Mouse (Mus musculus): Measurements from ENCODE around the gene Foxd1. TPM values are rescaled to one million over a fixed set of nuclear protein-coding genes. Genes with fewer than 3 reads are reported as not detected.

The Foxd1 gene
- total and polyA plus RNA-seq, 2 experiments from 2014 or later: not detected

- H3K27me3 ChIP-seq (ENCODE audit: control insufficient read depth, insufficient read depth, low read length): peaks cover 94% of the 10 kb centered on the region
- WGBS: 9% methylated on average over 23 of the region's 23 CpGs
- TF ChIP-seq CTCF (IDR thresholded peaks at IDR 0.05; ENCODE audit: low read depth) (no peak), EP300 (IDR thresholded peaks at IDR 0.05; ENCODE audit: low read depth) (no peak)
These were observed 4.6 kb downstream of the Foxd1 start for GRCm38 (mm10) chr13:98358424-98359181.

GRCm38 (mm10) chr13:98359337-98359736 lies 5.3 kb downstream of the Foxd1 start:
- TF ChIP-seq CTCF (IDR thresholded peaks at IDR 0.05; ENCODE audit: low read depth): no peak
- TF ChIP-seq EP300 (IDR thresholded peaks at IDR 0.05; ENCODE audit: low read depth): no peak
- H3K27me3 ChIP-seq (ENCODE audit: control insufficient read depth, insufficient read depth, low read length): peaks cover 92% of the 10 kb centered on the region
- no peak overlapping the region for H3K9ac ChIP-seq (replicated peaks; ENCODE audit: low read depth, low read length)
- ATAC-seq (ENCODE audit: insufficient read depth, low read depth): no peak
- H3K9me3 ChIP-seq (replicated peaks; ENCODE audit: control insufficient read depth, low read length): no peaks in the 10 kb centered on the region
- no peak for DNase-seq (ENCODE audit: low spot score)
- 0 out of 2 replicates have a peak, but pooled peaks cover 2% of the 10 kb centered on the region for H3K4me1 ChIP-seq (ENCODE audit: control insufficient read depth, insufficient read depth)
- no peaks in the 10 kb centered on the region for H3K36me3 ChIP-seq (replicated peaks; ENCODE audit: control insufficient read depth, insufficient read depth, low read length)
- 4% methylated on average over 8 of the region's 8 CpGs for WGBS
- H3K4me2 ChIP-seq (ENCODE audit: low read depth, low read length): no peak overlapping the region
- H3K27ac ChIP-seq (ENCODE audit: low read depth): no peak overlapping the region
- no peak overlapping the region for H3K4me3 ChIP-seq (ENCODE audit: low read depth, low read length)

More at GRCm38 (mm10) chr13:98358424-98359181, 4.6 kb downstream of the Foxd1 start:
- no peak for ATAC-seq (ENCODE audit: insufficient read depth, low read depth)
- Histone ChIP-seq H3K4me1 (ENCODE audit: control insufficient read depth, insufficient read depth) (0 out of 2 replicates have a peak, but pooled peaks cover 4% of the 10 kb centered on the region), H3K9me3 (replicated peaks; ENCODE audit: control insufficient read depth, low read length) (no peaks in the 10 kb centered on the region), H3K4me3 (ENCODE audit: low read depth, low read length) (no peak overlapping the region), H3K27ac (ENCODE audit: low read depth) (no peak overlapping the region), H3K36me3 (replicated peaks; ENCODE audit: control insufficient read depth, insufficient read depth, low read length) (no peaks in the 10 kb centered on the region), H3K9ac (replicated peaks; ENCODE audit: low read depth, low read length) (no peak overlapping the region), H3K4me2 (ENCODE audit: low read depth, low read length) (no peak overlapping the region)
- no peak for DNase-seq (ENCODE audit: low spot score)

- peaks cover 92% of the 10 kb centered on the region for H3K27me3 ChIP-seq (ENCODE audit: control insufficient read depth, insufficient read depth, low read length)
- H3K4me1 ChIP-seq (ENCODE audit: control insufficient read depth, insufficient read depth): no peaks in the 10 kb centered on the region
- no peak overlapping the region for H3K27ac ChIP-seq (ENCODE audit: low read depth)
- no peak overlapping the region for H3K9ac ChIP-seq (replicated peaks; ENCODE audit: low read depth, low read length)
- H3K9me3 ChIP-seq (replicated peaks; ENCODE audit: control insufficient read depth, low read length): no peaks in the 10 kb centered on the region
- H3K4me2 ChIP-seq (ENCODE audit: low read depth, low read length): no peak overlapping the region
- H3K4me3 ChIP-seq (ENCODE audit: low read depth, low read length): no peak overlapping the region
- DNase-seq (ENCODE audit: low spot score): no peak
- ATAC-seq (ENCODE audit: insufficient read depth, low read depth): no peak
- TF ChIP-seq EP300 (IDR thresholded peaks at IDR 0.05; ENCODE audit: low read depth) (no peak), CTCF (IDR thresholded peaks at IDR 0.05; ENCODE audit: low read depth) (no peak)
- 7% methylated on average over 6 of the region's 6 CpGs for WGBS
- H3K36me3 ChIP-seq (replicated peaks; ENCODE audit: control insufficient read depth, insufficient read depth, low read length): no peaks in the 10 kb centered on the region
These were observed 6.3 kb downstream of the Foxd1 start for GRCm38 (mm10) chr13:98360391-98360790.

GRCm38 (mm10) chr13:98361161-98361560 lies 7.1 kb downstream of the Foxd1 start:
- Histone ChIP-seq H3K9ac (replicated peaks; ENCODE audit: low read depth, low read length) (no peak overlapping the region), H3K27ac (ENCODE audit: low read depth) (no peak overlapping the region), H3K4me2 (ENCODE audit: low read depth, low read length) (no peak overlapping the region), H3K9me3 (replicated peaks; ENCODE audit: control insufficient read depth, low read length) (no peaks in the 10 kb centered on the region), H3K27me3 (ENCODE audit: control insufficient read depth, insufficient read depth, low read length) (peaks cover 91% of the 10 kb centered on the region), H3K4me3 (ENCODE audit: low read depth, low read length) (no peak overlapping the region), H3K4me1 (ENCODE audit: control insufficient read depth, insufficient read depth) (no peaks in the 10 kb centered on the region), H3K36me3 (replicated peaks; ENCODE audit: control insufficient read depth, insufficient read depth, low read length) (no peaks in the 10 kb centered on the region)
- TF ChIP-seq EP300 (IDR thresholded peaks at IDR 0.05; ENCODE audit: low read depth): no peak
- TF ChIP-seq CTCF (IDR thresholded peaks at IDR 0.05; ENCODE audit: low read depth): no peak
- WGBS: 10% methylated on average over 5 of the region's 5 CpGs
- no peak for DNase-seq (ENCODE audit: low spot score)
- no peak for ATAC-seq (ENCODE audit: insufficient read depth, low read depth)

- H3K4me2 ChIP-seq (ENCODE audit: low read depth, low read length): no peak overlapping the region
- H3K9ac ChIP-seq (replicated peaks; ENCODE audit: low read depth, low read length): no peak overlapping the region
- TF ChIP-seq EP300 (IDR thresholded peaks at IDR 0.05; ENCODE audit: low read depth): no peak
- no peak for TF ChIP-seq CTCF (IDR thresholded peaks at IDR 0.05; ENCODE audit: low read depth)
- H3K27me3 ChIP-seq (ENCODE audit: control insufficient read depth, insufficient read depth, low read length): peaks cover 93% of the 10 kb centered on the region
- H3K4me3 ChIP-seq (ENCODE audit: low read depth, low read length): no peak overlapping the region
- no peak overlapping the region for H3K27ac ChIP-seq (ENCODE audit: low read depth)
- DNase-seq (ENCODE audit: low spot score) (no peak), ATAC-seq (ENCODE audit: insufficient read depth, low read depth) (no peak)
- 9% methylated on average over 4 of the region's 4 CpGs for WGBS
- H3K36me3 ChIP-seq (replicated peaks; ENCODE audit: control insufficient read depth, insufficient read depth, low read length): no peaks in the 10 kb centered on the region
- no peaks in the 10 kb centered on the region for H3K9me3 ChIP-seq (replicated peaks; ENCODE audit: control insufficient read depth, low read length)
- H3K4me1 ChIP-seq (ENCODE audit: control insufficient read depth, insufficient read depth): no peaks in the 10 kb centered on the region
These were observed 9.0 kb downstream of the Foxd1 start for GRCm38 (mm10) chr13:98363046-98363445.

GRCm38 (mm10) chr13:98365081-98365480 lies 11.0 kb downstream of the Foxd1 start:
- Histone ChIP-seq H3K36me3 (replicated peaks; ENCODE audit: control insufficient read depth, insufficient read depth, low read length) (no peaks in the 10 kb centered on the region), H3K4me1 (ENCODE audit: control insufficient read depth, insufficient read depth) (no peaks in the 10 kb centered on the region), H3K9me3 (replicated peaks; ENCODE audit: control insufficient read depth, low read length) (no peaks in the 10 kb centered on the region), H3K4me3 (ENCODE audit: low read depth, low read length) (no peak overlapping the region), H3K4me2 (ENCODE audit: low read depth, low read length) (no peak overlapping the region), H3K9ac (replicated peaks; ENCODE audit: low read depth, low read length) (no peak overlapping the region), H3K27ac (ENCODE audit: low read depth) (no peak overlapping the region), H3K27me3 (ENCODE audit: control insufficient read depth, insufficient read depth, low read length) (peaks cover 94% of the 10 kb centered on the region)
- 6% methylated on average over 8 of the region's 8 CpGs for WGBS
- TF ChIP-seq EP300 (IDR thresholded peaks at IDR 0.05; ENCODE audit: low read depth): no peak
- TF ChIP-seq CTCF (IDR thresholded peaks at IDR 0.05; ENCODE audit: low read depth): no peak
- no peak for DNase-seq (ENCODE audit: low spot score)
- ATAC-seq (ENCODE audit: insufficient read depth, low read depth): no peak
